Mouse (Mus musculus) adrenal gland, adult (tissue): ENCODE data around the gene Cryzl2.

Source experiments
- DNase-seq, 2 experiments: peaks; one replicate each; pipeline ENCODE4 v3.0.0; 2022 to 2023; ENCODE audit warnings: low spot score in 1 of 2; ENCODE audit not compliant: inconsistent age in 2 of 2

Gene Cryzl2

GRCm38 (mm10) chr1:157472716-157473115 is 14.3 kb downstream of the Cryzl2 start:
- no peak for DNase-seq

GRCm38 (mm10) chr1:157474865-157475264 is 16.5 kb downstream of the Cryzl2 start:
- no peak for DNase-seq

GRCm38 (mm10) chr1:157476231-157476630 is 17.9 kb downstream of the Cryzl2 start:
- DNase-seq = no peak

GRCm38 (mm10) chr1:157480090-157480489 is 21.7 kb downstream of the Cryzl2 start:
- peak; percentile 77 to 87 for DNase-seq

GRCm38 (mm10) chr1:157480901-157481300 is 22.5 kb downstream of the Cryzl2 start:
- DNase-seq = peak in 1 of 2 experiments; percentile 44

DNA sequence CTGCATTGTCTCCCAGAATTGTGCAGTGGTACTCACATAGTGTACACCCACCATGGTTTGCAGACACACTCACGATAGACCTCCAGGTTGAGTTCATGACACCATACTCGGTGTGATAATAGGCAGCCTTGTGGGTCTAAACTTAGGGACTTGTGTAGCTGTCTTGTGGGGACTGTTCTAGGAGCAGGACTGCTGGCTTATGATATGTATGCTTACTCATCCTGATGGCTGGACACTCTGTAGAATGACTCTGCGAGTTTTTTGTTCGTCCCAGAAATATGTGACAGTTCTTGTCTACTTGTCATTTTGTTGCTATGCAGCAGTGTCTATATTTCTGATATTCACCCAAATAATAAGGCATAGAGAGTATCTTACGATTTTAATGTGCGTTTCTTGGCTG is 23.3 kb downstream of the Cryzl2 start:
- DNase-seq = no peak

GRCm38 (mm10) chr1:157484161-157484560 is 25.8 kb downstream of the Cryzl2 start:
- no peak for DNase-seq

DNA sequence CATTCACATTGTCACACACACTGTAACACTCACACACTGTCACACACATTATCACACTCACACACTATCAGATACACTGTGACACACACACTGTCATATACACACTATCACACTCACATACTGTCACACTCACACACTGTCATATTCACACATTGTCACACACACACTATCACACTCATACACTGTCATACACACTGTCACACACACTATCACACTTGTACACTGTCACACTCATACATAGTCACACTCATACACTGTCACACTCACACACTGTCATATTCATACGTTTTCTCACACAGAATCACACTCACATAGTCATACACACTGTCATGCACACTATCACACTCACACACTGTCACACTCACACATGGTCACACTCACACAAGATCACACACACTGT is 42.3 kb downstream of the Cryzl2 start:
- no peak for DNase-seq

DNA sequence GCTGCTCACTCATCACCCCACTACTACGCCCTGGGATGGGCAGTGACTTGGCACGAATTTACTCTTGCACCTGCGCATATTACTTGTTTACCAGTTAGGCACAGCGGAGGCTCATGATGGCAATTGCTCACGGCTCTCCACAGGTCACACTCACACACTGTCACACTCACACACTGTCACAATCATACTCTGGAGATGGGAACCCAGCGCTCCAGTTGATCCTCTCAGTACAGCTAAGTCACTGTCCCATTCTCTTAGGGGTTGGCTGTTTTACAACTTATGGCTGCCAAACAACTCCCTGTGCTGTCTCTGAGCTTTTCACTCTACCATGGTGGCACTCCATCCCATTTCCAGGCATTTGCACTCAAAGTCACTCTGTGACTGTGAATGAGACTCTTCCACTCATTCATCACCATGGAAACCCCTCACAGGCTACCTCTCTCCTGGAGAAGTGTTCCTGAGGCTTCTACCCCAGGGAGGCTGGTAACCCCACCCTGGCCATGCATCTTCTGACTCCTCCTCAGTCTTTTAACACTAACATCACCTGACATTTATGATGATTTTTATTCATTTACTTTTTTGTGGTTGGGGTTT is 43.1 kb downstream of the Cryzl2 start:
- no peak for DNase-seq

DNA sequence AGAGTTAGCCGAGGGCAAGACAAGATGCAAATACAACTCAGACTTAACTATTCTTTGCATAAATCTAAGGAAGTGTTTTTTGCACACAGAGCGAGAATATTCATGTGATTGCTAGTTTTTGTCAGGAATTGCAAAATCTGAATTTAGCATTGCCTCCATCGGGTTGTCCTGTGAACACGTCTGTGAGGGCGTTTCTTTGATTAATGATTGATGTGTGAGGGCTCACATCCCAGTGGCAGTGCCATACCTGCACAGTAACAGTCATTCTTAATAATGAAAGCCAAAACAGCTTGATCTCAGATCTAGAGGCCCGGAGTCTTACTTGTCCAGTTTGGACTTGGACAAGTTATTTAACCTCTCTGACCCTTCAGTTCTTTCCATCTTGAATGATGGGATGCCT is 44.7 kb downstream of the Cryzl2 start:
- no peak for DNase-seq

DNA sequence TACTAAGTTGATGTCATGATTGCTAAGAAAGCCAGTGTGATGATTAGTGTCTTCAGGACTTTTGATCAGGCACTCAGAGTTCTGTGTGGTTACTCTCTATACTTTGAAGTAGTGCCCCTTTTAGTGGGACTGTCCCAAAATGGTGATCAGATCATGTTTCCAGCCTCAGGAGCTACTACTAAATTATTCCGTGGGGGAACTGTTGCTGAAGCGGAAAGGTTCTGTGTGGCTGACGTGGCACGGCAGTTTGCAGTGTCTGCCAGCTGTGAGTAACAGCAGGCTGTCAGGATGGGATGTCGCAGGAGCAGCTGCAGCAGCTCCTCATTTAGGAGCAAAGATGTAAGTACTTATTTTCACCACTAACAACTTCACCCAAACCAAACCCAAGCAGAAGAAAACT is 48.1 kb downstream of the Cryzl2 start, which contains the start of gene Sec16b:
Gene Sec16b (plus strand): TSS at position 207 of the 400 bp plus-strand sequence.
- DNase-seq = peak; percentile 22 to 57

GRCm38 (mm10) chr1:157506995-157507595 is 48.7 kb downstream of the Cryzl2 start:
- peak; percentile 30 to 48 for DNase-seq

DNA sequence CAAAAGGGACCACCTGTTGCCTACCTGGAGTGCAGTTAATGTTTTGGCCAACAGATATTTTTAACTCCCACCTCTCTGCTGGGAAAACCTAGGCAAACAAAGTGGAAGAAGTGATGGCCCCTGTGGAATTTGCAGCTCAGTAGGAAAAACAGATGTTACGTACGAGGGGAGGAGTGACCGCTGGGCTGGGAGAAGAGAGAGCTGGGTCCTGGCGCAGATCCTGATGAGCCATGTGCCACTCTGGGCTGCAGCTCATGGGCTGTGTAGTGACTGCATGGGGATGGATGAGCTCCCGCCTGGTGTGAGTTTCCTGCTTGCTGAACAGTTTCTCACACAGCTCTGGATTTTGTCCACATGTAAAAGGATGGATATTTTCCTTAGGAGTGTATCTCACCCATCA is 49.4 kb downstream of the Cryzl2 start:
- DNase-seq = no peak

DNA sequence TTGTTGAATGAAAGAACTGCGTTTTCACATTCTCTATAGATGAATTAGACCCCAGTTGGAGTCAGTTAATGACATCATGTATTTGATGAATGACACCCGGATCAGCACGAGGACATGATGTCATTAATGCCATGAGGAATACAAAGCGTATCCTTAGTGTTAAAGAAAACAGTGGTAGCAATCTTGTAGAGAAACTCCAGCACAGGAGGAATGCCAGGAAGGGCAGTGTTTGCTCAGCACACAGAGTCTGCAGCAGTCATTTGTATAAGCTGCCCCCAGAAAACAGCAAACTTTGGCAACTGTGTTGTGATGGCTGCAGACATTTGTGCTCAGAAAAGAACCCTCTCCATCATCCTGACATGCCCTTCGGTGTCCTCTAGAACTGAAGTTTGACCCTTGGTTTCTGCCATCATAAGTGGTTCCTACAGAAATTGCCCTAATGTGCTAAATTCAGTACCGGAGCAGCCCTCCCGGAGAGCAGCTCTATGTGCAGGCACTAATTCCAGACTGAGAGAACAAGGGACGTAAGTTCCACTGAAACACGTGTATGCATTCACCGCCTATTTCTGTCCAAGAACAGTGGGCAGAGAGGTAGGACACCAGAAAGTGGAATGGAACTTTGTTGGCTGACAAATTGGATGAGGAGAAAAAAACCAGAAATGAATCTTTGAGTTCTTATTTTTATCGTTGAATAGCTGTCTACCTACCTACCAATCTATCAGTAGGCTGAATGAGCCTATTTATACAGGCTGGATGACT is 54.5 kb downstream of the Cryzl2 start:
- no peak for DNase-seq

DNA sequence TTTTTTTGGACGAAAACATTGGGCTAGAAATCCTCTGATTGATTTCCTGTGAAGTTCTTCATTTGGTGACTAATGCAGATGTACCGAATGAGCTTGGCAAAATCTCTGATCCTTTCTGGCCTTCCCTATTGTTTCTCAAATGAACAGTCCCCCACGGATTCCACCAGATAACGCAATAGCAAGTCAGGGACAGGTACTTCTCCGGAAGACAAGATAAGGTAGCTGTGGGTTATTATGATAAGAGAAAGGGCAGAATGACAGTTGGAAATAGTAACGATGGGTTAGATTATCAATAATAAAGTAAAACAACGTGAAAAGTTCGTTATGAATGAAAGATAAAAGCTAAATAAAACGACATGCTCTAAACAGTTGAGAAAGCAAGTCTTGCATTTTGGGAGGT is 55.2 kb downstream of the Cryzl2 start:
- no peak for DNase-seq

DNA sequence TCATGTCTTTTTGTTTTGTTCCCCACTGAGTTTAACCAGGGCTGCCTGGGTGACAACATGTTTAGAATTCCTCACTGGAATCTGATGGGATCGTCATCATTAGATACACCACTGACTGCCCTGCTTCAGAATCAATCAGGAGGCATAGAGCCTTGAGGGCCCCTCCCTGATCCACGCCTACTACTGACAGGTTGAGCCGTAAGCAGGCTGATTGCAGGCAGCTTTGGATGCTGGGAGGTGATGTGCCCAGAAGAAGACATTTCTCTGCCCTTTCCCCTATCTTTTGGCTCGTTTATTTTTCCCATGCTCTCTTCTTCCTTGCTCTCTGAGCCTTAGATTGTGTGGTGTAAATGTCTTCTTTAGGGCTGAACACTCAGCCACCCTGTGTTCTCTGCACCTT is 55.9 kb downstream of the Cryzl2 start:
- DNase-seq = no peak

- no peak for DNase-seq
Observed at GRCm38 (mm10) chr1:157516838-157517808, 58.7 kb downstream of the Cryzl2 start.

DNA sequence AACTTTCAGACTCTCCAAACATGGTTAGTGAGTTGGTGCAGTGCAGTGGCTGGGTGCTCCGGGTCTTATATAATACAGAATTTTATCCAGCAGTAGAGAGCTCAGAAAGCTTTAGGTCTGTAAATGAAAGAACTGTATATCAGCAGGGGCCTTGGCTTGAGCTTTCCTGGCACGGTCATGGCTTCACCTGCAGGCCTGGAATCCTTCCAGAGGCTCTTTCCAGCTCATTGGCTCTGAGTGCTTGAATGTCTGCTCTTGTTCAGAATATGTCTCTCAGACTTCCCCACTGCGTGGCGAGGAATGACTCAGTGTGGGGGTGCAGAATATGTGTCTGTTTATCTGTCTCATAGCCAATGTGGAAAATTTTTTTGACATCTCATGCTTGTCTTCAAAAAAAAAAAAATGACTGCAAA is 59.7 kb downstream of the Cryzl2 start:
- peak; percentile 17 to 67 for DNase-seq

DNA sequence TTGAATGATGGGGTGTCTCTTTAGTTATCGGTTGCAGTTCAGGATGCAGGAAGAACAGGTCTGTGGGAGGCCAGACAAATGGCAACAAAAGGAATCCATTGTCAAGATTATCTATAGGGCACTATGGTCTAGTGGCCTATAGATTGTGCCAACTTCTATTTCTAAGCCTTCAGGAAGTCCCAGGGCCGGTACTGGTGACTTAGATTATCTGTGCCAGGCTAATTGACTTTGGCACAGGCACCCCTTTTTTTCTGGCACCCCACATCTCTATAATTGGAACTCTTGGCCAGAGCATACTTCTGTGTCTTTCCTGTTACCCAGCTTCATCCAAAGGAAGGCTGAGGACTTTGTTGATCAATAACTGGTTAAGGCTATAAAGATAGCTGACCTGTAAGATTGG is 61.0 kb downstream of the Cryzl2 start:
- DNase-seq = no peak

DNA sequence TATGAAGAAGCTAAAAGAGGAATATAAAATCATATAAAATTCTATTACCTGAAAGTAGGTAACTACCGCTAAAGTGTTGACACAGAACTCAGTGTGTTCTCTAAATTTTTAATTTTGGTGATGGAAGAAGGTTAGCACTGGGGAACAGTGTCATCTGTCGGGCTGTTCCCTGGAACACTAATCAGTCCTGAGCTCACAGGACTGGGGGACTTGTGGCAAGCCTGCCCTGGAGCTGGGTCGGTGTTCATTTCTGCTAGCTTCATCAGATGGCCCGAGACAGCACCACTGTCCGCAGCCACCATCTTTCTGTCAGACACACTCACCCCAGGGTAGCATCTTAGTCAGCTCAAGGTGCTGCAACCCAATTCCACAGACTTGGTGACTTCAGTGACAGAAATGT is 63.9 kb downstream of the Cryzl2 start:
- no peak for DNase-seq

- no peak for DNase-seq
Observed at GRCm38 (mm10) chr1:157524775-157525174, 66.4 kb downstream of the Cryzl2 start.
